Mouse (Mus musculus): ENCODE results near the gene Tmprss3.

The Tmprss3 gene

DNA sequence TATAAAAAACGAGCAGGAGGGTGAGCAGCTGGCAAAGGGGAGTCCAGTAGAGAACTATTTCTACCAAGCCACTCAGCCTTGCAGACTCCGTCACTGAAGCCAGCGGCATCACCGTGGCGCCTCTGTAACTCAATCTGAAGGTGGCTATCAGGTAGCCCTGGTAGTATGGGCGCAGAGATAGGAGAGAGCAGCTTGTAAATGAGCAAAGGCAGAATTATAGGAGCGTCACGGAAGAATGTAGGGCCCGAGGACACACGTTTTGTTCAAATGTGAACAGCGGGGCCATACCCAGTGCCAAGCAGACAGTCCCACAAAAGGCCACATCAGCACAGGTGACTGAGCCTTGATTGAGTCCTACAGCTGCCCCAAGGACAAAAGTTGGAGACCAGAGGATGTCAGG lies at the start of gene Tmprss3:
Tmprss3 (minus strand) TSS at position 101 of the 400 bp plus-strand sequence.
- no peak for DNase-seq (ENCODE audit: low read depth)

DNA sequence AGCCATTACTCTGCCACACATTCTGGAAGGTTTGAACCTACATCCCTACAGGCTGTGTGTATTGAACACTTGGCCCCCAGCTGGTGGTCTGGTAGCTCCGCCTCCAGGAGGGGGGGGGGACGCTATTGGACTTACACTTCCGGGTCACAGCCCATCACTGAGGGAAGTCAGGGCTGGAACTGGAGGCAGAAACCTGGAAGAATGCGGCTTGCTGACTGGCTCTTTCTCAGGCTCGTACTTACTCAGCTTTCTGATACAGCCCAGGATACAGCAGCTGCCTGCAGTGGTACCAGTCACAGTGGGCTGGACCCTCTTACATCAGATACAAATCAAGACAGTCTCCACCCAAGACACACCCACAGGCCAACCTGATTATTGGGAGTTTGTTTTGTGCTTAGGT lies 48.4 kb upstream of the Tmprss3 start:
- no peak for DNase-seq (ENCODE audit: low read depth)

DNA sequence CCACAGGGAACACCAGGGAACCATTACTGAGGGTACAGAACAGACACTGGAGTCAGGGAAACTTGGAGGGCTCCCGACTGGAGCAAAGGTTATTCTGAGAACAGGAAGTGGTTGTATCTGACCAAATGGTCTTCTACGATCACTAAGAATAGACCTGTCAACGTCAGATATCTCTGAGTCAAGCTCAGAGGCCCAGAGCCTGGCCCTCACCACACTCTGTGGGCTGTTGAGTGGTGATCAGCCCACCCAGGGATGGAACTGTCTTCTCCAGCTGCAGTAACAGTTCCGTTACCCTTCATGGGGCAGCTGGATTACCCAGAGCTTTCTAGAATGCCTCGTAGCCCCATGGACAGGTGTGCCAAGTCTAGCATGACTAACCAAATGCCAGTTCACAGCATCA lies 46.5 kb upstream of the Tmprss3 start:
- no peak for DNase-seq (ENCODE audit: low read depth)

DNA sequence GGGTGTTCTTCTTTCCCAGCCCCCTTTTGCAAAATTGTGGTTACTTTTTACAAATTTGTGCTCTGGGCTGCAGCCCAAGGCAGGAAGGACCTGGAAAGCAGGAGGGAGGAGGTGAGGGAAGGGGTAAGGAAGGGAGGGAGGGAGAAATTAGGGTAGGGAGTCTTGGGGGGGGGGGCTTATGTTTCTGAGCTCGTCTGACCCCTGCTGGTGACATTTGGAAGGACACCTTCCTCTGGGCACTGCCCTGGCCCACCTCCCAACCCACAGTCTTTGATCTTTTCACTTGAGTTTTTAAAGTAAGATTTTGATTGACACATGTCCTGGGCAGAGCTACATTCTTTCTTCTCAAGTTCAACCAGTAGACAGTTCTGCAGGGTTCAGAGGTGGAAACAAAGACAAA lies 44.0 kb upstream of the Tmprss3 start:
- no peak for DNase-seq (ENCODE audit: low read depth)

DNA sequence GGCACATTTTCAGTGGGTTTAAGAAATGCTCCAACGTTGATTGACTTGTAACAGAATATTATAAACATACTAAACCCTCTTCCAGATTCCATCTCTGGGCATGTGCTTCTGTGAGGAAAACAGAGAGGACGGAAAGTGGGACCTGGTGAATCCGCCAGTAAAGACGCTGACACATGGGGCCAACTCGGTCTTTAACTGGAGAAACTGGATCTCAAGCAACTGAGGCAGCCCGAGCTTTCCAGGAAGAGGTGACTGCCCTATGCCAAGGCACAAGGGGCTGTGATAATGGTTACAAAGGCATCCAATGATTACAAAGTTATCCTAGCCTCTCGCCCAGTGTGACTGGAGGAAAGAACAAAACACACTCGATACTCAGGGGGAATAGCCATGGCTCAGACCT lies 42.4 kb upstream of the Tmprss3 start:
- no peak for DNase-seq (ENCODE audit: low read depth)

DNA sequence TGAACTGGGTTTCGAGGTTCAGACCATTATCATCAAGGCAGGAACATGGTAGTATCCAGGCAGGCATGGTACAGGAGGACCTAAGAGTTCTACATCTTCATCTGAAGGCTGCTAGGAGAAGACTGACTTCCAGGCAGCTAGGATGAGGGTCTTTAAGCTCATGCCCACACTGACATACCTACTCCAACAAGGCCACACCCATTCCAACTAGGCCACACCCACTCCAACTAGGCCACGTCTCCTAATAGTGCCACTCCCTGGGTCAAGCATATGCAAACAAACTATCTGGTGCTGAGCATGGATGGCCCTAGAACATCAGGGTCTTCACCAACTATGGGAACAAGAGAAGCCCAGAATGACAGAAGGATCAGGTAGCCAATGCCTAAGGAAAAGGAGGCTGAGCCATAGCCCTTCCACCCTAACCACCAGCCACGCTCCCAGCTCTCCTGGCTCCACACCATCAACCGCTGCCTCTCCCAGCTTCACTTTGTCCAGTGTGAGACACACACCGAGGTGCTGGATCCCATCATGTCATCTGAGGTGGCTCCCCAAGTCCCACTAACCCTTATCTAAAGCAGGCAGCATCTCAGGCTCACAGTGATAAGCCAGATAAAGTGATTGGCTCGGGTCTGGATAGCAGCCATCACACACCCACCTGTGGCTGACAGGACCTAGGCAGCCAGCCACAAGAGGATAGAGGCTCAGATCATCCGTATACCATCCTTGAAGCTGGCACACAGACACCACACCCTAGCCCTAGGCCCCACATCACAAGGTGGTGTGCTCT lies 39.6 kb upstream of the Tmprss3 start:
- DNase-seq (ENCODE audit: low read depth): no peak

DNA sequence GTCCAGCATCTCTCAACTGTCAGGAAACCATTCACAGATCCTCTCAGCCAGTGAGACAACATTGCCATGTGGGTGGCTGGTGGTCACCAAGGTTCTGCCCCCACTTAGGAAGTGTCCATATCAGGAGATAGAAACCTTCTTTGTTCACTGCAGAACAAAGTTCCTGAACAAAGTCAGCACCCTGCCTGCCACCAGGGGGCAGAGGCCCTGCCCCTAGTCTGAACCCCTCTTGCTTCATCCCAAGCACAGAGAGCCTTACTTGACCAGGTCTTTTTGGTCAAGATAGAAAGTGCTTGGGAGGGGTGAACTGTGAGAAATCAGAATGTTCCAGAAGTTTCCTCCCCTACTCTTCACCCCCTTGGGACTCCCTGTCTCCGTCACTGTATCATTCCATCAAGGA lies 37.1 kb upstream of the Tmprss3 start:
- DNase-seq (ENCODE audit: low read depth): no peak

DNA sequence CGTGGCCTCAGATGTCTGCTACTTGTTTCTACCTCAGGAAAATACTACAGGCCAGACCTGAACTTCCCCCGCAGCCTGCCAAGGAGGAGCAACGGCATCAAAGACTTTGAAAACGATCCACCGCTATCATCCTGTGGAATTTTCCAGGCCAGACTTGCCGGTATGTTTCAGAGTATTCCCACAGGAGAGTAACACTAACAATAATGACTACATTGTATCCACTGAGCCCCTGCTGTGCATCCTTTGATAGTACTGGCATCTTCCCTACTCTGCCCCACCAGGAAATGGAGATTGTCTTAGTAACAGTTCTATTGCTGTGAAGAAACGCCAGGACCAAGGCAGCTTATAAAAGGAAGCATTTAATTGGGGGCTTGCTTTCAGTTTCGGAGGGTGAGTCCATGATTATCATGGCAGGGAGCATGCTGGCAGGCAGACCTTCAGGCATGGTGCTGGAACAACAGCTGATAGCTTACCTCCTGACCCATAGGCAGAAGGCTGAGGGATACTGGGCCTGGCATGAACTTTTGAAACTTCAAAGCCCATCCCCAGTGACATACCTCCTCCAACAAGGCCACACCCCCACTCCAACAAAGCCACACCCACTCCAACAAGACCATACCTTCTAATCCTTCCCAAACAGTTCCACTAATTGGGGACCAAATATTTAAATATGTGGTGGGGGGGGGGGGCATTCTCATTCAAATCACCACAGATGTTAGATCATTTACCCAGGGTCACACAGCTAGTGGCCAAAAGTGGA lies 33.7 kb upstream of the Tmprss3 start:
- DNase-seq (ENCODE audit: low read depth): no peak

DNA sequence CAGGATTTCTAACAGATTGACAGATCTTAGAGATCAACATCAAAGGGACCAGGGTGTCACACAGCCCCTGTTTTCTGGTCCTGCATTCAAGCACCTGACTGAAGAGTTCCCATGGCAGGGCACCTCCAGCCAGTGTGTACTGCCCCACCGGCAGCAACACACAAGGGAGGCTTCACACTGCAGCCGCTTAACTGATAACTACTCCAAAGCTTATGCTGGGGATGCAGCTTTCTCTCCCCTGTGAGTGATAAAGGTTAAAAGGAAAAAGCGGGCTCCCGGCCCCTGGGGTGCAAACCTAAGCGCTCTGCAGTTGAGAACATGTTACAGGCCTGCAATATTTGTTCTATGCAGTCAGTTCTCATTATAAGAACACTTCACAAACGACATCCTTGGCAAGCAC lies 33.0 kb upstream of the Tmprss3 start:
- no peak for DNase-seq (ENCODE audit: low read depth)

DNA sequence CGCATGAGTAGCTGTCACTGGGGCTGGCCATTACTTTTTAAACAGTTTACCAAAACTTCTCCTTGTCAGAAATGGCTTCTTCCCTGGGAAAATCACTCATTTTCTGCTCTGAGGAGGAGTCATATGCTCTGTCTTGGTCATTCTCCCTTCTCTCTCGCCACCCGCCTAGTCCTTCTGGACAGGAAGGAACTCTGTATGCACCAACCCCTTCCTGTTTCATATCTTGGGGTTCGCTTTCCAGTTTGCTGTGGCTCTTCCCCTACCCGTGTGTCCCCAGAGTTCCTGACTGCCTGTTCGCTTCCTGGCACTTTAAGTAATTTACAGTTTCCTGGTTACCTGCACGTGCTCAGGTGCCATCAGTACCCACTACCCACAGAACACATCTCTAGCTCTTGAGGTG lies 28.2 kb upstream of the Tmprss3 start:
- no peak for DNase-seq (ENCODE audit: low read depth)

DNA sequence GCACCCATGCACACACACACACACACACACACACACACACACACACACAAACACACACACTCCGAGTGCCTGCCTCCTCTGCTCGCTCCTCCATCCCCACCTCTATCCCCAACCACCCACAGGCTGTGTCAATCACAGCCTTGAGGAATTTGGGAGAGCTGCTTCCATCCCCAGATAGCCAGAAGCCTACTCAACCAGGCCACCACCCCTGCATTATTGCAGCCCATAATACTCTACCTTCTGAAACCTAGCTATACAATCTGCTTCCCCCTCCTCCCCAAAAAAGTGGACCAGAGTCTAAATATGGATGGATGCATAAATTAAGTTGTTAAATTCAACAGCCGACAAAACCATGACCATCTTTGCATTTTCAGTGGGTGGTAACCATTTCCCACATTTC lies 27.6 kb upstream of the Tmprss3 start:
- DNase-seq (ENCODE audit: low read depth): no peak

DNA sequence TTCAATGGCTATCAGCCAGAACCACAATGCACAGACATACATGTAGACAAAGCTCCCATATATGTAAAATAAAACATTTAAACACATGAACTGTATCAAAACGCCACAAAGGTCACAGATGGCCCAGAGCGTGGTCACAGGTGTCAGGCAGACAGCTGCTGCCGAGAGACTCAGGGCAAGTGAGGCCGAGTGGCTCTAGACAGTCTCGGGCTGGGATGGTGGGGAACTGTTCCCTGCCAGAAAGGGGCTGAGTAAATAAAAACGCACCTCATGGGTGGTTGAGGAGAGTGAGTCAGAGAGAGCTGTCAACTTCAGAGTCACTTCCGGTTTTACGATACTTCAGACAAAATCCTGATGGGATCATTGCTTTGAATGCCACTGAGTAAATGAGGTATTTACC lies 25.8 kb upstream of the Tmprss3 start:
- no peak for DNase-seq (ENCODE audit: low read depth)

DNA sequence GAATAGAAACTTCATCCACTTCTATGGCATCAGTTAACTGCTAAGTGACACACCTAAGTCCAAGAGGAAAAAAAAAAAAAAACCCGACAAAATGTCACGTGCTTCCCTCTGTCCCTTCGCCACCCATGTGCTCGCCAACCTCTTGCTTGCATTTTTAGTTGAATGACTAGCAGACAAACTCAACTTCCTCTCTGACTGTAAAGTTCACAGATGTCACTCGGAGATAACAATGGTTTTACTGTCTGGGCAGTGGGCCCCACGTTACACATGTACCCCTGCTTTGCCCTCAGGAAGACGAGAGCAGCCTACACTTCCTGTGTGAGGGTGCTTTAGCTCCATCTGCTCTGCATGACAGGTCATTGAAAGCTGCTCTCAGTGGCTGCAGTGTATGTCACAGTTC lies 25.1 kb upstream of the Tmprss3 start:
- no peak for DNase-seq (ENCODE audit: low read depth)

DNA sequence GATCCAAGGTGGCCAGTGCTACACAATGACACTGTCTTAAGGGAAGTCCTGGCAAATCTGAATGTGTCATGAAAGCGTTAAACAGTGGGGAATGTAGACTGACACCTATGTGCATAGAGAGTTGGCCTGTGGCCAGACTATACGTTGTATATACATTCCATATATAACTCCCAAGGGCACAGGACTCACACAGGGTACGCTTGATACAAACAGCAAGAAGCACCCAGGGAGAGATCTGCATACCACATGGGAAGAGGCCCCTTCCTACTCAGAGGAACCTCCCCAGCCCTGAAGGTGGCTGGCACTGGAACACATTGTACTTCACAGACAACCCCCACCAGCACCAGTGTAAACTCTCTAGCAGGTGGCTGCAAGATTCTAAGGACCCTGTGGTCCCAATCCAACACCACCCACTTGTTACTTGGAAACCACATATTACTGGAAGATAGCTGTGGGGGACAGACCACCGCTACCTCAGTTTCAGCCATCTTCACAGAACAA lies 24.1 kb upstream of the Tmprss3 start:
- DNase-seq (ENCODE audit: low read depth): no peak

DNA sequence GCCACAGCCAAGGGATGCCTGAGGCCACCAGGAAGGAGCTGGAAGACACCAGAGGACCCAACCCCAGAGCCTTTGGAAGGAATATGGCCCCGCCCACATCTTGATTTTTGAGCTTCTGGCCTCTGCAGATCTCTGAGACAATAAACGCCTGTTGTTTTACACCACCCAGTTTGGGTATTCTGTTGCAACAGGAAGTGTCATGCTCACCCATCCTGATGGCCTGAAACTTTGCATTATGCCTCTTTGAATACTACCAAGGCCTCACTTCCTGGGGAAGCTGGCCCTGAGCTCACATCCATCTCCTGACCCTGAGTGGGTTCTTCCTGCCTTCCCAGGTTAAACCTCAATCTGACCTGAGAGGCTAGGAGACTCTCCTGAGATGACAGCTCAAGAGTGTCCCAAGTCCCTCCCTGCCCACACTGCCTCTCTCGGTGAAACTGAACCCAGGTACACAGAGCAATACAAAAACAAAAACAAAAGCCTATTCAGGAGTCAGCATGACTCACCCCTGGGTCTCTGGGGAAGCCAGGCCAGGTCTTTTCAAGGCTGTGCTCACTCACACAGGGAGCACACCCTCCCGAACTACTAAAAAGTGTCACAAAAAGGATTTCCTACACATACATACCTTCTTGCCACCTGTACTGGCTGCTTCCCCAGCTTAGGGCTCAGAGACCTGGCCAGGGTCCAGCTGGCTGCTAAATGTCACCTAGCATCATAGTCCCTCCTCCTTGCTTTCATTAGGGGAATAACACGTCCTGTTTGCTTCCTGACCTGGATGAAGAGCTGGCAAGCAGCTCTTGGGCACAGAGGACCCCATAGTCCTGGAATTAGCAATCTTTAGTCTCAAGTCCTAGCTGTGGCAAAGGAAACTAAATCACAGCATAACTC lies 17.5 kb upstream of the Tmprss3 start:
- DNase-seq (ENCODE audit: low read depth): no peak

DNA sequence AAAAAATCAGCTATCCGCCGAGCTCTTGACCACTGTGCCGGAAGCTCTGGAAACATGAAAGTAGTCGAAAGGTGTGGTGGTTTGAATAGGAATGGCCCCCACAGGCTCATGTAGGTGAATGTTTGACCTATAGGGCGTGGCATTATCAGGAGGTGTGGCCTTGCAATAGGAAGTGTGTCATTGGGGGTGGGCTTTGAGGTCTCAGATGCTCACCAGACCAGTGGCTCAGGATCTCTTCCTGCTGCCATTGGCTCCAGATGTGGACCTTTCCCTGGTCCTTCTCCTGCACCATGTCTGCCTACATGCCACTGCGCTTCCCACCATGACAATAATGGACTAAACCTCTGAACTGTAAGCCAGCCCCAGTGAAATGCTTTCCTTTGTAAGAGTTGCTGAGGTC lies 13.1 kb upstream of the Tmprss3 start:
- no peak for DNase-seq (ENCODE audit: low read depth)

DNA sequence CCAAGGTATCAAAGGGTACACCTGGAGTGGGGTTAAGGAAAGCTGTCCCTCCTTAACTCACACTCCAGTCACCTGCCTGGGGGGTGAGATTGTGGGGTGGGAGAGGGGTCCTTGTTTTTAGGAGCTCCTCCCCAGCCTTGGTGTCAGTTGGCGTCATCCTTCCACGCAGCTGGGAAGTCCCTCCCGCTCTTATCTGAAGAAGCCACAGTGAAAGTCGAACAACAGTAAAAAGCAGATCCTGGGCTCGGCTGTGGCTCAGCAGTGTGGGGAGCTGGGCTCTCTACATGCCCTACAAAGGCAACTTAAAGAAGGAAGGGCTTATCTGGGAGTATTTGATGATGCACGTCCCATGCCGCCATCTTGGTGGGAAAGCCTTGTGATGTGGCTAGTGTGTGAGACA lies 11.5 kb upstream of the Tmprss3 start:
- no peak for DNase-seq (ENCODE audit: low read depth)

DNA sequence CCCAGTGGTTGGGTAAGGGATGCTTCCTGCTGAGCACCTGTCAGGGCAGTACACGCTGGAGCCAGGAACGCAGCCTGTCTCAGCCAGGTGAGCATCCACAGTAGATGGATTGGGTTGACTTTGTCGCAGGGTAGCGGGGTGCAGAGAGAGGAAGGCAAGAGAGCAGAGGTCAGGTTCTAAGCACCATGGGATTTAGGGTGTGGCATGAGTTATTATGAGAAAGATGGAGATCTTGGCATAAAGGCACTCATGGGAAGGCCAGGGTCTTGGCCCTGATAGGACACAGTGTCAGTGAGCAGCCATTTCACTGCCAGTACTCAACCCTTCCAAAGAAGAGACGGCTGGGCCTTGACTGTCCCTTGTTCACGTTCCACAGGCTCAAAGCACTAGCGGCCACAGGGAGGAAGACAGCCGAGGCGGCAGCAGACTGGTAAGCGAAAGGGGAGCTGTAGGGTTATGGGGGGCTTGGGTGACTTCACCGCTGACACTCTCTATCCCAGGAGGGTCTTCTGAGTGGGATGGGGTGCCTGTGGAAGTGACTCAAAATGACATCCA lies 10.7 kb upstream of the Tmprss3 start:
- no peak for DNase-seq (ENCODE audit: low read depth)

DNA sequence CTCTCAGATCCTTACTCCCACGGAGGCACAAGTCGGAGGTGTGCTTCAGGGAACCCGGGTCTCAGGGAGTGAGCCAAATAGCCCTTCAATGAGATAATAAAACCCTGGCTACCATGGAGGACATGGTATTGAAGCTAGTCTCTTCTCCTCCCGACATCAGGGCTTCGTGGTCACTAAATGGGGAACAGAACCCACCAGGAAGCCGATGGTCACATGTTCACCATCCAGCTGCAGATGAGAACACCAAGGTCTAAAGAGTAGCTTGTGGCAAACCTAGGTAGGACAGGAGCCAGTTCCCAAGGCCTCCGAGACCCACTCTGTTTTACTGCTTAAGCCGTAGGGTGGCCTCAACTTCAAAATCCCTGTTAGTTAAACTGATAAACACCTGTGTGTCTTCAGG lies 9.9 kb upstream of the Tmprss3 start:
- no peak for DNase-seq (ENCODE audit: low read depth)

DNA sequence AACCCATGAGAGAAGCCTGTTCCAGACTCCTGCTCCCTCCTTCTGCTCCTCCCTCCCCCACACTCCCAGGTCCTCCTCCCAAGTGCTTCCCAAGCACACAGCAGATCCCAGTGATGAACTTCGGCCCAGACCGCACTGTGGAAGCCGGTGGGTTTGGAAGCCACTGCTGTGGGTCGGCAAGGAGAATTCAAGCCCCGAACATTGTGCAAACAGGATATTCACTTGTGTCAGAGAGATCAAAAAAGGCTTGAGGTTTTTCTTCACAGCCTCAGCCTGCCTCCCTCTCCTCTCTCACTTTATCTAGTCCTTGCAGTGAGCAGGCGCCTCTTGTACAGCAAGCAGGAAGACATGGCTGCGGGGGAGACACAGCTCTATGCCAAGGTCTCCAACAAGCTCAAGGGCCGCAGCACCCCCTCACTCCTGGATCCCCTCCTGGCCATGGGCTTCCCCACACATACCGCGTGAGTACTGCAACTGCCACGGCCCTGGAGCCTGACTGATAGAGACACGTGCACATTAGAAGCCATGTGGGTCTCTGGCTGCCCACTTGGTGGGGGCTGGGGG lies 9.1 kb upstream of the Tmprss3 start, which contains the start of gene Ubash3a:
Ubash3a (plus strand) TSS at position 103 of the 564 bp plus-strand sequence.
- DNase-seq (ENCODE audit: low read depth): no peak

DNA sequence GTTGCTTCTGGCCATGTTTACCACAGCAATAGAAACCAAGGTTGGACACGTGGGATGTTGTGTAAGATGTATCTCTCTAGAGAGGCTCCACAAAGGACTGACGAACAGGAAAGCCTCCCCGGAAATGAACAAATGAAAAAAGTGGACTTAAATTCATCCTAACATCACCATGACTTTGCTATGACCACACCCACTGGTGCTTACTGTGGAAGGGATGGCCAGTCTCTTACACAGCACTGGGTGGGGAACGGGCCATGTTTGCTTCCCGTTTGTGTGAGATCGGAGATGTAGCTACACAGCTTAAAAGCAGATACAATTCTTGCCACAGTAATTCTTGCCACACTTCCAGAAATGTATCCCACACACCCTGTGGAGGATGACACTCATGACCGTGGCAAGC lies 2.5 kb downstream of the Tmprss3 start:
- no peak for DNase-seq (ENCODE audit: low read depth)

DNA sequence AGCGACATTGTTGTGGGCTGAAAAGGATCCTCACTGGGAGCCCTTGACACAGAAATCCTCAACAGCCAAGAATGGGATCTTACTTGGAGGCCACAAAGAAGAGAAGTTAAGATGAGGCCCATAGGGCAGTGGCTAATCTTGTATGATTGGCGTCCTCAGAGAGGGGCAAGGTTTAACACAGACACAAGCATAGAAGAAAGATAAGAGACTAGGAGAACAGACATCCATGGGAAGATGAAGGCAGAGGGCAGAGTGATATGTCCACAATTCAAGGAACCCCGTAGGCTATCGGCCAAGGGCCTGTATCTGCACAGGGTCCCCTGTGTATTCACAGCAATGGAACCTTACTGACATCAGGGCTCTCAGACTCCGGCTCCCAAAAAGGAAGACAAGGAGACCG lies 3.6 kb downstream of the Tmprss3 start:
- DNase-seq (ENCODE audit: low read depth): no peak
